Mouse (Mus musculus) kidney, embryonic 15.5 days (tissue): Measurements from ENCODE around the gene Mtfp1. TPM values are rescaled to one million over a fixed set of nuclear protein-coding genes. Genes with fewer than 3 reads are reported as not detected.
A peak's percentile ranks its signal among the peaks of the same experiment; 100 is the strongest.

Experiments used
- ATAC-seq: fragments of 200-750 bp; cut with Nextera tagmentation; replicated peaks from 2 replicates; pipeline ENCODE4 v1.8.0; 2017; ENCODE audit warnings: moderate TSS enrichment; ENCODE audit not compliant: low FRiP score
- H3K27ac ChIP-seq: fragments of 300-500 bp; sonication (generic); 2 replicates; pipeline ENCODE4 v1.5.1; 2015; ENCODE audit warnings: mild to moderate bottlenecking, inconsistent platforms
- H3K27me3 ChIP-seq: fragments of 300-500 bp; sonication (generic); 2 replicates; pipeline ENCODE4 v1.6.1; 2015; ENCODE audit warnings: inconsistent platforms
- H3K36me3 ChIP-seq: fragments of 300-500 bp; sonication (generic); 2 replicates; pipeline ENCODE4 v1.6.1; 2015; ENCODE audit warnings: inconsistent platforms
- H3K4me1 ChIP-seq: fragments of 300-500 bp; sonication (generic); 2 replicates; pipeline ENCODE4 v1.6.1; 2015; ENCODE audit warnings: inconsistent platforms
- H3K4me2 ChIP-seq: fragments of 300-500 bp; sonication (generic); 2 replicates; pipeline ENCODE4 v1.6.1; 2015; ENCODE audit warnings: moderate library complexity, mild to moderate bottlenecking, inconsistent platforms
- H3K4me3 ChIP-seq: fragments of 300-500 bp; sonication (generic); replicated peaks from 2 replicates; pipeline ENCODE4 v1.5.1; 2015; ENCODE audit warnings: mild to moderate bottlenecking, inconsistent platforms
- H3K9ac ChIP-seq: fragments of 300-500 bp; sonication (generic); 2 replicates; pipeline ENCODE4 v1.6.1; 2015; ENCODE audit warnings: mild to moderate bottlenecking, inconsistent platforms
- H3K9me3 ChIP-seq: fragments of 300-500 bp; sonication (generic); replicated peaks from 2 replicates; pipeline ENCODE4 v1.6.1; 2016; ENCODE audit warnings: inconsistent platforms
- WGBS: fragments of 180-500 bp; shearing (Covaris S2); methylation state at CpG from one replicate; pipeline ENCODE4 v1.1.7; 2015; ENCODE audit warnings: mixed read lengths; 5-methylcytosine and 5-hydroxymethylcytosine counted together
- polyA plus RNA-seq: library from polyadenylated mRNA; unstranded; fragments of >200 nt; fragmentation: Nextera tagmentation; extraction: Ambion mirVana; gene quantifications from 2 replicates; pipeline ENCODE4 v1.2.1, GENCODE M21; 2015

Mtfp1 gene
- polyA plus RNA-seq, 1 experiment from 2014 or later: 15.9 TPM

DNA sequence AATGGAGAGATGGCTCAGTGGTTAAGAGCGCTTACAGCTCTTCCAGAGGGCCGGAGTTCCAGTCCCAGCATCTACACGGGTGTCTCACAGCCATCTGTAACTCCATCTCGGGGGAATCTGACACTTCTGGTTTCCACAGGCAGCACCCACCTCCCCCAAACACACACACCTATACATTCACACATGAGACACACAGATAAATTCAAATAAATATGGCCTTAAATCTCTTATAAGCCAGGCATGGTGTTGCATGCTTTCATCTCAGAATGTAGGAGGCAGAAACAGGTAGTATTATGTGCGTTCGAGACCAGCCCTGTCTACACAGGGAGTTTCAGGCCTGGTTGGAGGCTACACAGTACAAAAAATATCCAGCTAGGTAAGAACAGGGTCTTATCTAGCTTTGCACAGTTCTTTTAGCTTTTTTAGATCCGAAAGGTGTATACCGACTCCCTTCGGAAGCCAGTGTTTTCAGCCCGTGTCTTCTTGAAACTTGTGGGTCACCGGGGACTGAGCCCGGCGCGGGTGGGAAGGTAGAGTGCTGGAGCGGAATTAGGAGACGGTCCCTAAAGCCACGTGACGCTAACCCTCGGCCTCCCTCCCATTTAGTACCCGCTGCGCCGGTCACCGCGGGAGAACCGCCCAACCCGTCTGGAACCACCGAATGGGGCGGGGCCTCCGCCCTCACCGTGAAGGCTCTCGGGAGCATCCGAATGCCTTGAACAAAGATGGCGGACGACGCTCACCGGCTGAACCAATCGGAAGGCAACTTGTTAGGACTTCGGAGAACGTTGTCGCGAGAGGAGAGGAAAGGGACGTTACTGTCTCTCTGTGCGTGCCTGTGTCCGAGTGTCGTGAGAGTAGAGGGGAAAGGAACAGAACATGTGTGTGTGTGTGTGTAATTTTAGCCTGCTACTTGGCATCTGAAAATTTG, 1.1 kb upstream of the Mtfp1 start:
- Histone ChIP-seq H3K4me2 (peak overlapping the region; percentile 78), H3K27ac (peak overlapping the region; percentile 80), H3K9me3 (no peaks in the 10 kb centered on the region), H3K27me3 (no peaks in the 10 kb centered on the region), H3K9ac (peak overlapping the region; percentile 63), H3K36me3 (peaks cover 10% of the 10 kb centered on the region), H3K4me1 (peaks cover 39% of the 10 kb centered on the region), H3K4me3 (peak overlapping the region; percentile 65)
- WGBS: 2% methylated on average over 45 of the region's 45 CpGs
- ATAC-seq: peak; percentile 96

DNA sequence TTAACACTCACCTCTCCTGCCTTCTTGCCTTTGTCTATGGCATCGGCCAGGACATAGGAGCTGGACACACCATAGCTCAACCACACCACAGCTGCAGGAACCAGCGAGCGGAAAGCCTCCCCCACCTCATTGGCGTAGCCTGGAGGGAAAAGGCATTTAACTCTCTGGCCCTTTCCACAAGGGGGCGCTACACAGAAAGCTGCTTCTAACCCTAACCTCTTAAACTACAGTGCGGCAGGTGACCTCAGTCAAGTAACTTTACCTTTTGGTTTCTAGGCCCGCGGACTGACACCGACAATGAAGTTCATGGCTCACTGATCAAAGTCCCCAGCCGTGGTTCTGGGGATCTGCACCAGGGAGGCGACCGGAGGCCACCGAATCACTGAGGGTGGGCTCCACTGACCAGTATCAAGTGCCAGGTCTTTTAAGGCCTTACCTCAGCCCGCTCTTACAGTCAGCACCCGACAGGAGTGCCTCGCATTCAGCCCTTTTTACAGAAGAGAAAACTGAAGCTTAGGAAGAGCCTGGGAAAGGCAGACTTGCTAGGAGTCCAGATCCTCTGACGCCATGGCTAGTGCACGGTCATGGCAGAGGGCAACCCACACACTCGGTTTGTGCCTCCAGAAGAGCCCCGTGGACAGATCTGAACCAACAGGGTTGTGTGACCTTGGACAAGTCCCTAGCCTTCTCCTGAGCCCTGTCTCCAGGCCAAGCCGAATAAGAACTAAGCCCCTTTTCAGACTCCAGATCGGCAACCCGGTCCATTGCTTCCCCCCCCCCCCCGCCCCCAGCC, 671 bp downstream of the Mtfp1 start:
- Histone ChIP-seq H3K9ac (peak overlapping the region; percentile 62), H3K4me3 (peak overlapping the region; percentile 65), H3K4me2 (peak overlapping the region; percentile 78), H3K4me1 (peaks cover 39% of the 10 kb centered on the region), H3K36me3 (peaks cover 16% of the 10 kb centered on the region), H3K9me3 (no peaks in the 10 kb centered on the region), H3K27me3 (no peaks in the 10 kb centered on the region), H3K27ac (peak overlapping the region; percentile 80)
- 6% methylated on average over 23 of the region's 24 CpGs for WGBS
- 0 out of 2 replicates have a peak, but pooled peaks have one; percentile 9 for ATAC-seq

DNA sequence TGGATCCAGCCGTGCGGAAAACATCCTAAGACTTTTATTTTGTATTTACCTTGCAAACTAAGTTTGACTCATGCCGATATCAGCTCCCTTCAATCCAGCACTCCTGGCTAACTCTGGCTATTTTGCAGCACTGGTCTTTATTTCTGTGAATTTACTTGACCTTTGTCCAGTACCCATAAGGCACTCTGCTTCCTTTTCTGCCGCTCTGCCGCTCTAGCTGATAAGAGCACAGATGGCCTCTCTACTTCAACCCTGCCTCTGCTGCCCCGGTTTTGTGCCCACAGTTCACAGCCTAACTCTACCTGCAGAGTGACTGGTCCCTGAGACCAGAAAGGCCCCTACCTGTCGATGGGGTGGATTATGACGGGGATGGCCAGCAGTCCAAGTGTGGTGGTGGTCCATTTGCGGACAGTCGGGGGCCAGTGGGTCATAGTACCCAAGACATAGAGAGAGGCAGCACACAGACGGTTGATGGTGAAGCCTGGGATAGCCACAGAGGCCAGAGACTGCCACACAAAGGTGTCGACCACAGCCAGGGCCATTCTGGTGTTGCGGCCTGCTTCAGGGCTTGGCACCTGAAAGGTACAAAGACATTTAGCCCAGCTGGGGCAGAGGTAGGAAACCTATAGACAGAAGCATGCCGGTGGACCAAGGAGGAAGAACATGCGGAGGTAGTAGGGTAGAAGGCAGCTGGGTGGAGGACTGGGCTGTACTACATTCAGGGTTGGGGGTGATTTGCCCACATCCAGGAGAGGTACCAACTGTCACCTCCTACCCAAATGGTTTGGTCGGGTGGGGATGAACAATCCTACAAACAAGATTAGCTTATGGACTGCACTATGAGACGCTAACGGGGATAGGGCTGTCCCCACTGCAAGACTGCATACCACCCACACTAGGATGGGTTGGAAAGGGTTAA, 1.5 kb downstream of the Mtfp1 start:
- no peaks in the 10 kb centered on the region for H3K27me3 ChIP-seq
- no peak overlapping the region for H3K27ac ChIP-seq
- no peak for ATAC-seq

DNA sequence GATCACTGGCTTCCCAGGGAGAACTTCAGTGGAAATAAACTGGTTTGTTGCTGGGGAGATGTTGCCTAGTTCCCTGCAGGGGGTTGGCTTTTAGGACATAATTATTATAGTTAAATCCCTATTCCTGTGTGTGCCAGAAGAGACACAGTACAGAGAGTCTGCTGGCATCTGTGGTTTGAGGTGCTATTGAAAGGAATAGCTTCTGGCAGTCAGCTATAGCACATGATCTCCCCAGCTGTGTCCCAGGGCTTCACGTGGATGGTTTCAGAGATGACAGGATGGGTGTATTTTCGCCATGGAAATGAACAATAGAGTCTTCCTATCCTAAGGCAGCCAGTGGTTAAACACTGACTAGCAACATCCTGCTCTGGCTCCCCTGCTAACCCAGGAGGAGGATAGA, 8.0 kb downstream of the Mtfp1 start:
- no peak overlapping the region for H3K4me3 ChIP-seq
- H3K27ac ChIP-seq: no peak overlapping the region
- no peak overlapping the region for H3K4me2 ChIP-seq
- H3K27me3 ChIP-seq: no peaks in the 10 kb centered on the region
- no peak for ATAC-seq
- no peak overlapping the region for H3K9ac ChIP-seq
- 52% methylated on average over 2 of the region's 2 CpGs for WGBS
- peaks cover 14% of the 10 kb centered on the region for H3K36me3 ChIP-seq
- H3K4me1 ChIP-seq: no peaks in the 10 kb centered on the region
- H3K9me3 ChIP-seq: no peaks in the 10 kb centered on the region

More for the DNA sequence above, 1.5 kb downstream of the Mtfp1 start:
- Histone ChIP-seq H3K9ac (no peak overlapping the region), H3K36me3 (peaks cover 16% of the 10 kb centered on the region), H3K4me1 (peaks cover 39% of the 10 kb centered on the region), H3K4me3 (peak overlapping the region; percentile 65), H3K9me3 (no peaks in the 10 kb centered on the region), H3K4me2 (peak overlapping the region; percentile 78)
- 84% methylated on average over 18 of the region's 18 CpGs for WGBS

DNA sequence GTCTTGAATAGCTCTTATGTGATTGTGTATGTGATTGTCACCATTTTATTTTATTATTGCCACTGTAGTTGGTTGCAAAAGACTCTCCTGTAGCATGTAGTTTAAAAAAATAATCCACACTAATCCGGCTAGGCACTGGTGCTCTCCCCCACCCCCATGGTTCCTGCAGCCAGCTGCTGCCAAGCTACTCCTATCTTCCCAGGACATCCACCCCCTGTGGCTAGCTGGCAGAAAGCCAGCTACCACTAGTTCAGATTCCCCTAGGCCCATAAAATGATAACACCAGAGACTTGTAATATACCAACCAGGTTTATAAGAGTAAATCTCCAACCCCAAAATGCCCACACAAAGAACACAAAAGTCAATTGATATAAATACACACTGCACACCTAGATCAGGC, 9.0 kb downstream of the Mtfp1 start:
- no peak overlapping the region for H3K9ac ChIP-seq
- ATAC-seq: no peak
- no peaks in the 10 kb centered on the region for H3K27me3 ChIP-seq
- no peaks in the 10 kb centered on the region for H3K4me1 ChIP-seq
- H3K4me3 ChIP-seq: no peak overlapping the region
- no peaks in the 10 kb centered on the region for H3K9me3 ChIP-seq
- no peak overlapping the region for H3K27ac ChIP-seq
- H3K36me3 ChIP-seq: peaks cover 5% of the 10 kb centered on the region
- 71% methylated on average over 1 of the region's 1 CpGs for WGBS
- H3K4me2 ChIP-seq: no peak overlapping the region

DNA sequence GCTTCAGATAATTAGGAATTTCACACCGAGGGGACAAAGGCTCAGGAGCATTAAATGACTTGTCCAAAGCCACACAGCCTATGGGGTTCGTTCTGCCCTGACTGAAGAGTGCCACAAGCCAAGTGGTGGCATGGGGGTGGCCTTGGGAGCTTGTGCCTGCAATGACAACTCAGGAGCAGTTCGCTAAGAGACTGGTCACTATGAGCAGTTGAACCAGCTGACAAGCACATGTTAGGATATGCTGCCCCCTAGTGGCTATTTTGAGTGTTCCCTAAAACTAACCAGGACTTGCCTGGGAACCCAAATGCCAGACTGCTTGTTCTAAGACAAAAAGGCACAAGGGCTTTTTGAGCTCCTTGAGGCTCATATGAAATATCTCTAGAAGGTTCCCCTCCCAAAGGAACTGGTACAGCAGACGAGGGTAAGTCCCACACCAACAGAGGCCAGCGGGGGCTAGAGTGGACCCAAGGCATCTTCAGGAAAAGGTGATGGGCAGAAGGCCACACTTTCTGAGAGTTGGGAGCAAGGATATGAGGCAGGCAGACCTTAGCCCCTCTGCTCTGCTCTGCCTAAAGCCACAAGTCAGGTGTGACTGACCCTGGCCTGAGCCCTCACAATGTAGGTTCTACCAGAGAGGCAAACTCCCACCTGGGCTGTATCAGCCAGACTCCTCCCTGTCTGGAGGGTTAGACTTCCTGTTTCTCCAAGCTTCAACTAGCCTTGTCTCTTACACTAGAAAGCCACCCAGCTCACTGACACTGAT, 11.7 kb downstream of the Mtfp1 start:
- 32% methylated on average over 5 of the region's 5 CpGs for WGBS
- Histone ChIP-seq H3K4me1 (no peaks in the 10 kb centered on the region), H3K27ac (no peak overlapping the region), H3K9me3 (no peaks in the 10 kb centered on the region), H3K9ac (no peak overlapping the region), H3K27me3 (no peaks in the 10 kb centered on the region), H3K4me2 (no peak overlapping the region), H3K36me3 (no peaks in the 10 kb centered on the region), H3K4me3 (no peak overlapping the region)
- ATAC-seq: no peak

DNA sequence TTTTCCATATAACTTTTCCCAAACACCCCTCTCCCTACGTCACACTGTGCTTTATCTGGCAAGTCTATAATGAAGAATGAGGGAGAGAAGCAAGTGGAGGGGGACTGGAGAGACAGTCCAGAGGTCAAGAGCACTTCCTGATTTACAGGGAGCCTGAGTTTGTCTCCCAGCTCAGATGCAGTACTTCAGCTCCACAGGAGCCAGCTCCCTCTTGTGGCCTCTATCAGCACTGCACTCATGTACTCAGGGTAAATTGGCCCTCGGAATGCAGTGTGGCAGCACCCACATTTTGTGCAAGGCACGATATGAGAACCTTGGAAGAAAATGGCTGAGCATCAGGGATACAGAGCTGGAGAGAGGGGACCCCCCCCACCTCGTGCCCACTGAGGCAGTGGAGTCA, 15.0 kb downstream of the Mtfp1 start:
- 12% methylated on average over 4 of the region's 4 CpGs for WGBS
- no peak overlapping the region for H3K4me3 ChIP-seq
- no peak for ATAC-seq

DNA sequence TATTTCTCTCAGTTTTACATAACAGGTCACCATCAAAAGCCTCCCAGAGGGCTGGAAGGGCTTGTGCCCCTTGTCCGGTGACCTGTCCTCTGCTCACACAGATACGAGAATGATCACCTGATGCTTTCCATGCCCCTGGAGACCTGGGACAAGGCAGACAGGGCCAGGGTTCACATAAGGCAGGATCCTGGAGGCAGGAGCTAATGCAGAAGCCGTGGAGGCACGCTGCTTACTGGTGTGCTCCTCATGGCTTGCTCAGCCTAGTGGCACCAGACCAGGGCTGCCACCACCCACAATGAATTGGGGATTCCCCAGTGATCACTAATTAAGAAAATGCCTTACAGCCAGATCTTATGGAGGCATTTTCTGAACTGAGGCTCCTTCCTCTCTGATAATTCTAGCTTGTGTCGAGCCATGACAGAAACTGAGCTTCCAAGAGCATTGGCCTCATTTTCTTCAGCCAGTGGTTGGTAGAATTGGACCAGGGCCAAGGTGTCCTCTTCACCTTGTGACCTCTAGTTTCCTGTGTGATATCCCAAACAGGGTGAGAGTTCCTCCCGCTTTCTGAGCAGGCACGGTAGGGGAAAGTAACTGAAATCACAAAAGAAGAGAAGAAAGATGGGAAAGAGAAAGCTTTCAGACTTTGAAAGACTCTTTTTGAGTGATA, 16.8 kb downstream of the Mtfp1 start:
- Histone ChIP-seq H3K4me2 (no peak overlapping the region), H3K27ac (no peak overlapping the region), H3K9me3 (no peaks in the 10 kb centered on the region), H3K4me3 (no peak overlapping the region), H3K36me3 (no peaks in the 10 kb centered on the region), H3K9ac (no peak overlapping the region), H3K27me3 (no peaks in the 10 kb centered on the region), H3K4me1 (no peaks in the 10 kb centered on the region)
- 77% methylated on average over 7 of the region's 7 CpGs for WGBS
- ATAC-seq: no peak

More for the DNA sequence above, 15.0 kb downstream of the Mtfp1 start:
- no peaks in the 10 kb centered on the region for H3K4me1 ChIP-seq
- no peaks in the 10 kb centered on the region for H3K9me3 ChIP-seq
- H3K36me3 ChIP-seq: no peaks in the 10 kb centered on the region
- no peak overlapping the region for H3K4me2 ChIP-seq
- no peaks in the 10 kb centered on the region for H3K27me3 ChIP-seq
- H3K27ac ChIP-seq: no peak overlapping the region
- no peak overlapping the region for H3K9ac ChIP-seq

DNA sequence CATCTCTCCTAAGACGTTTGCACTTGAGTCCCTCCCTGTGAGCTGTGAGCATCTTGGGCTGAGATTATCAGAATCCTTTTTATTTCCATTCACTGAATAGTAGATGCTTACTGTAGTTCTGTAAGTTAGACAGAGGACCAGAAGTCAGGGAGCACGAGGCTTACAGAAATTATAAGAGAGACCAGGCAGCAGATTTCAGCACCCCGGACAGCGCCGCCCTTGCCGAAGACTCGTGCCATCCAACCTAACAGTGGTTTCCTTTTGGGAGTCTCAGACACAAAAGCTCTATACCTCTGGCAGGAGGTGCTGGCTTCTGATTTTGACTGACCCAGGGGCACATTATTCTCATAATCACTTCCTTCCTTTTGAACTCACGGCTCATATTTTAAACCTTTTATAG, 18.6 kb downstream of the Mtfp1 start:
- Histone ChIP-seq H3K4me1 (no peaks in the 10 kb centered on the region), H3K9ac (no peak overlapping the region), H3K36me3 (no peaks in the 10 kb centered on the region), H3K27me3 (no peaks in the 10 kb centered on the region), H3K4me3 (no peak overlapping the region), H3K9me3 (no peaks in the 10 kb centered on the region), H3K4me2 (no peak overlapping the region), H3K27ac (no peak overlapping the region)
- ATAC-seq: no peak
- 14% methylated on average over 8 of the region's 8 CpGs for WGBS

DNA sequence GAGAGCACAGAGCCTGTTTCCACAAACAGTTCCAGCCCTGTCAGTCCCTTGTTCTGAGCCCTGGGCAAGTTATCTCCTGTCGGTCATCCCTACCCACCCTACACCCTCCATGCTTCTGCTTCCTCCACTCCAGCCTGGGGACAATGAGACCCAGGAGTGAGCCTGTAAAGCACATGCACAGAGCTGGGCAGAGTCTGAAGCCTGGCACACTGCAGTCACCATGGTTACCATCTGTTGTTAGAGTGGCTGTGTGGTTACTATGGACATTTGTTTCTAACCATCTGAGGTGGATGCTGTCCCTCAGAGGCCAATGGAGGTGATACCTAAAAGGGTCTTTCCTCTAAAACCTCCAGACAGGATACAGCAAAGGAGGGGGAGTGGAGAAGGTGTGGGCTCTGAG, 25.6 kb downstream of the Mtfp1 start:
- no peaks in the 10 kb centered on the region for H3K36me3 ChIP-seq
- H3K27me3 ChIP-seq: no peaks in the 10 kb centered on the region
- WGBS: 70% methylated on average over 1 of the region's 1 CpGs
- no peaks in the 10 kb centered on the region for H3K4me1 ChIP-seq
- H3K27ac ChIP-seq: no peak overlapping the region
- no peak for ATAC-seq
- H3K9me3 ChIP-seq: no peaks in the 10 kb centered on the region
- no peak overlapping the region for H3K9ac ChIP-seq
- no peak overlapping the region for H3K4me3 ChIP-seq
- no peak overlapping the region for H3K4me2 ChIP-seq
